Mouse (Mus musculus): ENCODE results near the gene Medag. TPM values are rescaled to one million over a fixed set of nuclear protein-coding genes. Genes with fewer than 3 reads are reported as not detected.

Gene Medag
- total RNA-seq, 2 experiments from 2014 or later, result 12.6 to 15.1 TPM

- no peak for TF ChIP-seq CTCF (IDR thresholded peaks at IDR 0.05)
- intact Hi-C loops (cut with DNase I), result loop anchor here (5.0 kb wide), 1 partner anchor 563 kb away; no protein-coding TSS in a partner anchor
- no peak for DNase-seq
- peak overlapping the region; percentile 79 for H3K27ac ChIP-seq
- peak overlapping the region; percentile 48 for H3K4me3 ChIP-seq
These were observed 36.3 kb upstream of the Medag start for GRCm38 (mm10) chr5:149375074-149375888.

GRCm38 (mm10) chr5:149375889-149376212 is 35.7 kb upstream of the Medag start:
- intact Hi-C loops (cut with DNase I), result loop anchor here (5.0 kb wide), 1 partner anchor 564 kb away; no protein-coding TSS in a partner anchor
- peak; percentile 89 for DNase-seq
- Histone ChIP-seq H3K27ac (peak overlapping the region; percentile 79), H3K4me3 (peak overlapping the region; percentile 48)
- no peak; the same call in none of the 2 replicates for TF ChIP-seq CTCF (IDR thresholded peaks at IDR 0.05)

GRCm38 (mm10) chr5:149376367-149376766 is 35.2 kb upstream of the Medag start:
- no peak for DNase-seq
- peak overlapping the region; percentile 63 for H3K27ac ChIP-seq
- intact Hi-C loops (cut with DNase I), result loop anchor here (5.0 kb wide), 1 partner anchor 564 kb away; no protein-coding TSS in a partner anchor
- H3K4me3 ChIP-seq, result no peak overlapping the region
- no peak for TF ChIP-seq CTCF (IDR thresholded peaks at IDR 0.05)

- peak overlapping the region; percentile 63 for H3K27ac ChIP-seq
- H3K4me3 ChIP-seq, result peak overlapping the region; percentile 11; the same call in 1 of the 2 replicates
- no peak for TF ChIP-seq CTCF (IDR thresholded peaks at IDR 0.05)
- DNase-seq, result no peak
- intact Hi-C loops (cut with DNase I), result loop anchor here (5.0 kb wide), 1 partner anchor 565 kb away; no protein-coding TSS in a partner anchor
These were observed 34.3 kb upstream of the Medag start for GRCm38 (mm10) chr5:149377253-149377652.

- H3K27ac ChIP-seq, result peak overlapping the region; percentile 87
- no peak for TF ChIP-seq CTCF (IDR thresholded peaks at IDR 0.05)
- intact Hi-C loops (cut with DNase I), result loop anchor here (5.0 kb wide), 1 partner anchor 566 kb away; no protein-coding TSS in a partner anchor
- H3K4me3 ChIP-seq, result no peak overlapping the region
- DNase-seq, result no peak
These were observed 33.0 kb upstream of the Medag start for GRCm38 (mm10) chr5:149378566-149378965.

- DNase-seq, result peak; percentile 58
- no peak for TF ChIP-seq CTCF (IDR thresholded peaks at IDR 0.05)
- Histone ChIP-seq H3K27ac (peak overlapping the region; percentile 87), H3K4me3 (no peak overlapping the region)
- intact Hi-C loops (cut with DNase I), result loop anchor here (5.0 kb wide), 1 partner anchor 567 kb away; no protein-coding TSS in a partner anchor
These were observed 32.3 kb upstream of the Medag start for GRCm38 (mm10) chr5:149379131-149379784.

GRCm38 (mm10) chr5:149379861-149380260 is 31.7 kb upstream of the Medag start:
- Histone ChIP-seq H3K27ac (peak overlapping the region; percentile 87), H3K4me3 (no peak overlapping the region)
- DNase-seq, result no peak
- intact Hi-C loops (cut with DNase I), result loop anchor here (5.0 kb wide), 1 partner anchor 568 kb away; no protein-coding TSS in a partner anchor
- no peak for TF ChIP-seq CTCF (IDR thresholded peaks at IDR 0.05)

- H3K4me3 ChIP-seq, result no peak overlapping the region
- peak; percentile 44 for DNase-seq
- intact Hi-C loops (cut with DNase I), result no loop called here
- TF ChIP-seq CTCF (IDR thresholded peaks at IDR 0.05), result no peak
- H3K27ac ChIP-seq, result peak overlapping the region; percentile 87
These were observed 31.1 kb upstream of the Medag start for GRCm38 (mm10) chr5:149380388-149380916.

- TF ChIP-seq CTCF (IDR thresholded peaks at IDR 0.05), result no peak
- Histone ChIP-seq H3K27ac (peak overlapping the region; percentile 87), H3K4me3 (no peak overlapping the region)
- intact Hi-C loops (cut with DNase I), result no loop called here
- peak; percentile 71 for DNase-seq
These were observed 29.6 kb upstream of the Medag start for GRCm38 (mm10) chr5:149381948-149382347.

- intact Hi-C loops (cut with DNase I), result no loop called here
- no peak for TF ChIP-seq CTCF (IDR thresholded peaks at IDR 0.05)
- DNase-seq, result peak; percentile 55
These were observed 28.9 kb upstream of the Medag start for GRCm38 (mm10) chr5:149382601-149383000.

GRCm38 (mm10) chr5:149385228-149385961 is 26.2 kb upstream of the Medag start:
- TF ChIP-seq CTCF (IDR thresholded peaks at IDR 0.05), result no peak
- DNase-seq, result no peak

More at GRCm38 (mm10) chr5:149382601-149383000, 28.9 kb upstream of the Medag start:
- Histone ChIP-seq H3K4me3 (no peak overlapping the region), H3K27ac (peak overlapping the region; percentile 87)

GRCm38 (mm10) chr5:149386294-149386850 is 25.2 kb upstream of the Medag start:
- H3K27ac ChIP-seq, result peak overlapping the region; percentile 68
- intact Hi-C loops (cut with DNase I), result no loop called here

More at GRCm38 (mm10) chr5:149385228-149385961, 26.2 kb upstream of the Medag start:
- Histone ChIP-seq H3K27ac (peak overlapping the region; percentile 68), H3K4me3 (no peak overlapping the region)
- intact Hi-C loops (cut with DNase I), result no loop called here

More at GRCm38 (mm10) chr5:149386294-149386850, 25.2 kb upstream of the Medag start:
- no peak for TF ChIP-seq CTCF (IDR thresholded peaks at IDR 0.05)
- no peak overlapping the region for H3K4me3 ChIP-seq
- no peak for DNase-seq

All from gastrocnemius, adult 2 months (tissue).